Mouse (Mus musculus): ENCODE measurements around the gene Top3b. TPM values are rescaled to one million over a fixed set of nuclear protein-coding genes. Genes with fewer than 3 reads are reported as not detected.
A peak's percentile ranks its signal among the peaks of the same experiment; 100 is the strongest.

The Top3b gene
- polyA plus RNA-seq, 1 experiment from 2014 or later, result 66.5 TPM

- 71% methylated on average over 3 of the region's 3 CpGs for WGBS
- Histone ChIP-seq H3K9ac (no peak overlapping the region), H3K27ac (replicated peaks) (no peak overlapping the region), H3K27me3 (no peaks in the 10 kb centered on the region), H3K4me2 (no peak overlapping the region), H3K9me3 (no peaks in the 10 kb centered on the region), H3K4me1 (replicated peaks) (no peaks in the 10 kb centered on the region), H3K4me3 (no peak overlapping the region), H3K36me3 (no peaks in the 10 kb centered on the region)
- ATAC-seq (ENCODE audit: low read depth), result no peak
Observed at GRCm38 (mm10) chr16:16862288-16862687, 8.2 kb upstream of the Top3b start.

GRCm38 (mm10) chr16:16863978-16864377 is 6.6 kb upstream of the Top3b start, which contains the start of gene Igll1:
Igll1 (minus strand) TSS chr16:16863985.
- Histone ChIP-seq H3K4me2 (no peak within 1 kb of the TSS), H3K4me3 (no peak within 1 kb of the TSS), H3K27ac (replicated peaks) (no peak within 1 kb of the TSS), H3K9me3 (no peaks in the 10 kb centered on the region), H3K4me1 (replicated peaks) (no peaks in the 10 kb centered on the region), H3K9ac (no peak within 1 kb of the TSS), H3K27me3 (no peaks in the 10 kb centered on the region), H3K36me3 (no peaks in the 10 kb centered on the region)
- 71% methylated on average over 2 of the region's 2 CpGs for WGBS
- no peak for ATAC-seq (ENCODE audit: low read depth)

GRCm38 (mm10) chr16:16865217-16865616 is 5.3 kb upstream of the Top3b start:
- H3K27ac ChIP-seq (replicated peaks), result no peak overlapping the region
- no peaks in the 10 kb centered on the region for H3K4me1 ChIP-seq (replicated peaks)
- no peaks in the 10 kb centered on the region for H3K27me3 ChIP-seq
- no peak overlapping the region for H3K4me2 ChIP-seq
- no peak overlapping the region for H3K4me3 ChIP-seq
- H3K9ac ChIP-seq, result no peak overlapping the region
- no peaks in the 10 kb centered on the region for H3K36me3 ChIP-seq
- H3K9me3 ChIP-seq, result no peaks in the 10 kb centered on the region
- no peak for ATAC-seq (ENCODE audit: low read depth)

GRCm38 (mm10) chr16:16865696-16866561 is 4.6 kb upstream of the Top3b start:
- Histone ChIP-seq H3K36me3 (no peaks in the 10 kb centered on the region), H3K9ac (no peak overlapping the region), H3K27me3 (no peaks in the 10 kb centered on the region), H3K4me1 (replicated peaks) (no peaks in the 10 kb centered on the region), H3K9me3 (no peaks in the 10 kb centered on the region), H3K4me3 (no peak overlapping the region), H3K27ac (replicated peaks) (no peak overlapping the region), H3K4me2 (no peak overlapping the region)
- ATAC-seq (ENCODE audit: low read depth), result no peak
- whole genome bisulfite sequencing, result 64% methylated on average over 4 of the region's 5 CpGs

GRCm38 (mm10) chr16:16870241-16870616 is 307 bp upstream of the Top3b start:
- WGBS, result 38% methylated on average over 7 of the region's 7 CpGs
- H3K4me1 ChIP-seq (replicated peaks), result peaks cover 15% of the 10 kb centered on the region
- peaks cover 11% of the 10 kb centered on the region for H3K36me3 ChIP-seq
- no peaks in the 10 kb centered on the region for H3K9me3 ChIP-seq
- peak overlapping the region; percentile 82 for H3K4me3 ChIP-seq
- H3K4me2 ChIP-seq, result peak overlapping the region; percentile 70
- peak overlapping the region; percentile 96 for H3K27ac ChIP-seq (replicated peaks)
- H3K27me3 ChIP-seq, result no peaks in the 10 kb centered on the region
- peak overlapping the region; percentile 91 for H3K9ac ChIP-seq
- ATAC-seq (ENCODE audit: low read depth), result peak; percentile 57

- peaks cover 8% of the 10 kb centered on the region; the same call in 1 of the 2 replicates for H3K9me3 ChIP-seq
- WGBS, result 91% methylated on average over 5 of the region's 5 CpGs
- H3K4me3 ChIP-seq, result no peak overlapping the region
- peaks cover 93% of the 10 kb centered on the region for H3K36me3 ChIP-seq
- no peak overlapping the region for H3K27ac ChIP-seq (replicated peaks)
- no peak for ATAC-seq (ENCODE audit: low read depth)
- no peaks in the 10 kb centered on the region for H3K27me3 ChIP-seq
- H3K4me1 ChIP-seq (replicated peaks), result no peaks in the 10 kb centered on the region
- no peak overlapping the region for H3K9ac ChIP-seq
- H3K4me2 ChIP-seq, result no peak overlapping the region
Observed at GRCm38 (mm10) chr16:16879025-16879424, 8.5 kb downstream of the Top3b start.

GRCm38 (mm10) chr16:16888341-16888740 is 17.8 kb downstream of the Top3b start:
- Histone ChIP-seq H3K27ac (replicated peaks) (no peak overlapping the region), H3K27me3 (no peaks in the 10 kb centered on the region), H3K4me2 (no peak overlapping the region), H3K9ac (no peak overlapping the region), H3K36me3 (peaks cover 100% of the 10 kb centered on the region), H3K4me3 (no peak overlapping the region), H3K4me1 (replicated peaks) (no peaks in the 10 kb centered on the region), H3K9me3 (no peaks in the 10 kb centered on the region)
- no peak for ATAC-seq (ENCODE audit: low read depth)
- WGBS, result 88% methylated on average over 1 of the region's 1 CpGs

GRCm38 (mm10) chr16:16892366-16892765 is 21.8 kb downstream of the Top3b start:
- H3K9me3 ChIP-seq, result no peaks in the 10 kb centered on the region
- peaks cover 73% of the 10 kb centered on the region for H3K36me3 ChIP-seq
- no peak overlapping the region for H3K4me2 ChIP-seq
- WGBS, result 93% methylated on average over 7 of the region's 7 CpGs
- H3K27me3 ChIP-seq, result no peaks in the 10 kb centered on the region
- peaks cover 11% of the 10 kb centered on the region for H3K4me1 ChIP-seq (replicated peaks)
- H3K9ac ChIP-seq, result no peak overlapping the region
- H3K27ac ChIP-seq (replicated peaks), result no peak overlapping the region
- H3K4me3 ChIP-seq, result no peak overlapping the region
- no peak for ATAC-seq (ENCODE audit: low read depth)

GRCm38 (mm10) chr16:16896015-16896381 is 25.5 kb downstream of the Top3b start:
- H3K9ac ChIP-seq, result peak overlapping the region; percentile 83; the same call in 1 of the 2 replicates
- WGBS, result 19% methylated on average over 4 of the region's 4 CpGs
- ATAC-seq (ENCODE audit: low read depth), result peak; percentile 78

GRCm38 (mm10) chr16:16896382-16897055 is 26.0 kb downstream of the Top3b start, which contains the start of gene Ppm1f:
Ppm1f (plus strand) TSS chr16:16896469.
- Histone ChIP-seq H3K36me3 (peaks cover 31% of the 10 kb centered on the region), H3K27ac (replicated peaks) (peak within 1 kb of the TSS; percentile 35), H3K4me1 (replicated peaks) (peaks cover 32% of the 10 kb centered on the region), H3K4me3 (peak within 1 kb of the TSS; percentile 51), H3K4me2 (peak within 1 kb of the TSS; percentile 76), H3K9ac (peak within 1 kb of the TSS; percentile 83), H3K9me3 (no peaks in the 10 kb centered on the region), H3K27me3 (no peaks in the 10 kb centered on the region)
- ATAC-seq (ENCODE audit: low read depth), result peak; percentile 93
- WGBS, result under 1% methylated on average over 29 of the region's 29 CpGs

More at GRCm38 (mm10) chr16:16896015-16896381, 25.5 kb downstream of the Top3b start:
- H3K27ac ChIP-seq (replicated peaks), result peak overlapping the region; percentile 35; the same call in 1 of the 2 replicates
- H3K36me3 ChIP-seq, result peaks cover 36% of the 10 kb centered on the region
- peaks cover 32% of the 10 kb centered on the region for H3K4me1 ChIP-seq (replicated peaks)
- H3K9me3 ChIP-seq, result no peaks in the 10 kb centered on the region
- H3K27me3 ChIP-seq, result no peaks in the 10 kb centered on the region
- peak overlapping the region; percentile 51; the same call in 1 of the 2 replicates for H3K4me3 ChIP-seq
- H3K4me2 ChIP-seq, result peak overlapping the region; percentile 76

GRCm38 (mm10) chr16:16897056-16897584 is 26.6 kb downstream of the Top3b start:
- peak; percentile 21 for ATAC-seq (ENCODE audit: low read depth)
- Histone ChIP-seq H3K4me3 (peak overlapping the region; percentile 51), H3K9ac (peak overlapping the region; percentile 83), H3K27me3 (no peaks in the 10 kb centered on the region), H3K36me3 (peaks cover 26% of the 10 kb centered on the region), H3K4me2 (peak overlapping the region; percentile 76), H3K27ac (replicated peaks) (peak overlapping the region; percentile 35), H3K9me3 (no peaks in the 10 kb centered on the region), H3K4me1 (replicated peaks) (peaks cover 32% of the 10 kb centered on the region)
- WGBS, result 29% methylated on average over 10 of the region's 10 CpGs

GRCm38 (mm10) chr16:16902329-16902728 is 31.8 kb downstream of the Top3b start:
- H3K4me3 ChIP-seq, result no peak overlapping the region
- no peak overlapping the region for H3K9ac ChIP-seq
- no peaks in the 10 kb centered on the region for H3K9me3 ChIP-seq
- H3K4me1 ChIP-seq (replicated peaks), result peaks cover 22% of the 10 kb centered on the region
- no peak overlapping the region for H3K27ac ChIP-seq (replicated peaks)
- no peak overlapping the region for H3K4me2 ChIP-seq
- 85% methylated on average over 4 of the region's 4 CpGs for WGBS
- no peak for ATAC-seq (ENCODE audit: low read depth)
- H3K27me3 ChIP-seq, result no peaks in the 10 kb centered on the region
- peaks cover 46% of the 10 kb centered on the region for H3K36me3 ChIP-seq
